Mouse (Mus musculus) C2C12 (cell line): Measurements from ENCODE around the gene Grid1. TPM values are rescaled to one million over a fixed set of nuclear protein-coding genes. Genes with fewer than 3 reads are reported as not detected.

Experiments used
- H3K27me3 ChIP-seq: one replicate; pipeline ENCODE4 v1.6.1; 2011; ENCODE audit not compliant: control insufficient read depth, insufficient read depth, insufficient read length
- H3K36me3 ChIP-seq: one replicate; pipeline ENCODE4 v1.6.1; 2011; ENCODE audit not compliant: control insufficient read depth, insufficient read depth
- H3K4me3 ChIP-seq: one replicate; pipeline ENCODE4 v1.5.1; 2011; ENCODE audit warnings: mild to moderate bottlenecking, control low read depth; ENCODE audit not compliant: poor library complexity, insufficient read depth, severe bottlenecking
- H3K79me2 ChIP-seq: one replicate; pipeline ENCODE4 v1.6.1; 2011; ENCODE audit not compliant: control insufficient read depth, insufficient read depth
- H3K79me3 ChIP-seq: one replicate; pipeline ENCODE4 v1.6.1; 2011; ENCODE audit warnings: low read depth, control low read depth
- H3ac ChIP-seq: one replicate; pipeline ENCODE3; 2011; ENCODE audit warnings: low read depth; ENCODE audit not compliant: control insufficient read depth, insufficient read length
- CEBPB ChIP-seq: IDR thresholded peaks from one replicate; pipeline ENCODE4 v1.6.1; 2011; ENCODE audit warnings: low read depth, mild to moderate bottlenecking, control low read depth, moderate library complexity
- CTCF ChIP-seq: IDR thresholded peaks from one replicate; pipeline ENCODE4 v1.5.1; 2011; ENCODE audit not compliant: control insufficient read depth, insufficient read depth, insufficient read length
- FOSL1 ChIP-seq: IDR thresholded peaks from one replicate; pipeline ENCODE4 v1.8.0; 2011; ENCODE audit warnings: mild to moderate bottlenecking, low read length; ENCODE audit not compliant: poor library complexity, insufficient read depth, severe bottlenecking
- MAX ChIP-seq: IDR thresholded peaks from one replicate; pipeline ENCODE4 v1.6.1; 2011; ENCODE audit warnings: mild to moderate bottlenecking, control low read depth
- MYOD1 ChIP-seq: IDR thresholded peaks from one replicate; pipeline ENCODE4 v1.6.1; 2011; ENCODE audit warnings: low read depth; ENCODE audit not compliant: control insufficient read depth, insufficient read length
- MYOG ChIP-seq: IDR thresholded peaks from one replicate; pipeline ENCODE4 v1.6.1; 2011; ENCODE audit not compliant: control insufficient read depth, insufficient read length; ENCODE audit errors: extremely low read depth
- USF1 ChIP-seq: IDR thresholded peaks from one replicate; pipeline ENCODE4 v1.6.1; 2011; ENCODE audit warnings: low read depth, mild to moderate bottlenecking, control low read depth, moderate library complexity
- polyA plus RNA-seq: library from polyadenylated mRNA; unstranded; fragments of >200 nt; fragmentation: generic; extraction: Trizol; gene quantifications from one replicate; pipeline ENCODE4 v1.2.1, GENCODE M21; 2012; ENCODE audit warnings: missing spikeins

The Grid1 gene
- polyA plus RNA-seq, 1 experiment = 0.04 TPM

DNA sequence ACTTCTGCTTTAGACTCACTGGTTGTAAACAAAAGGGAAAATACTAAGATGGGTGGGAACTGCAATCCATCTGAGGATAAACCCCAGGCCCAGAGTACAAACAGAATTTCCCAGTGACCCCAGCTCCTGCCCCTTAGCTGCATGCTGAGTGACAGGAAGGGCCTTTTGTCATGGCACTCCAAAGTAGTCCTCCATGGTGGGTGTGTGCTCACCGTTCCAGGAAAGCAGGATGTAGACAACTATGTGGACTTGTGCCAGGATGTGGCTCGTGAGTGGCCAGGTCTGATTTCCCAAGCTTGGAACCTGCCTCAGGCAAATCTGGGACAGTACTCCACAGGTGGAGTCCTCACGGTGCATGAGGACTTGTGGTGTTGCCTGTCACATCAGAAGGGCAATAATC lies 132.4 kb downstream of the Grid1 start:
- TF ChIP-seq USF1 = no peak
- TF ChIP-seq MYOD1 = no peak
- no peak for TF ChIP-seq MAX
- no peak for TF ChIP-seq FOSL1
- no peak for TF ChIP-seq MYOG
- TF ChIP-seq CTCF = no peak
- no peak for TF ChIP-seq CEBPB
- no peaks in the 10 kb centered on the region for H3K36me3 ChIP-seq
- H3K4me3 ChIP-seq = no peak overlapping the region
- no peaks in the 10 kb centered on the region for H3K27me3 ChIP-seq
- no peaks in the 10 kb centered on the region for H3K79me3 ChIP-seq
- no peaks in the 10 kb centered on the region for H3K79me2 ChIP-seq
- no peak overlapping the region for H3ac ChIP-seq

DNA sequence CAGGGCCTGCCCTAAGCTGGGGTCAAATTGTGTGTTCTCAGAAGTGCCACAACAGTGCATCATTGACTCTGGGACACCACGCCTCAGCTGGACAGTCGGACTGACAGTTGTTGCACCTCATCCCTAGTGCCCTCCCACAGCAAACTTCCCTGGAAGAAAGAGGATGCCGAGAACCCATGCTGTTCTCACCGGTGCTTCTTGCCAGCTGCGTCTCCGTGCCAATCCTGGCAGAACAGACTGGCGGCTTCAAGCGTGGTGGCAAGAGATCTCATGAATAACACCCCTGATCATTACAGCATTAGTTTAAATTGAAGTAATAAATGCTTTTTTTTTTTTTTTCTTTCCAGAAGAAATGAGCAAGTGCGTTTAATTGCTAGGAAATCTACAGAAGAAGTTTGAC lies 133.7 kb downstream of the Grid1 start:
- Histone ChIP-seq H3K79me2 (no peaks in the 10 kb centered on the region), H3K79me3 (no peaks in the 10 kb centered on the region), H3K4me3 (no peak overlapping the region), H3ac (no peak overlapping the region), H3K27me3 (no peaks in the 10 kb centered on the region), H3K36me3 (no peaks in the 10 kb centered on the region)
- no peak for TF ChIP-seq MYOG
- no peak for TF ChIP-seq MYOD1
- no peak for TF ChIP-seq USF1
- no peak for TF ChIP-seq CTCF
- TF ChIP-seq FOSL1 = no peak
- no peak for TF ChIP-seq MAX
- TF ChIP-seq CEBPB = no peak

DNA sequence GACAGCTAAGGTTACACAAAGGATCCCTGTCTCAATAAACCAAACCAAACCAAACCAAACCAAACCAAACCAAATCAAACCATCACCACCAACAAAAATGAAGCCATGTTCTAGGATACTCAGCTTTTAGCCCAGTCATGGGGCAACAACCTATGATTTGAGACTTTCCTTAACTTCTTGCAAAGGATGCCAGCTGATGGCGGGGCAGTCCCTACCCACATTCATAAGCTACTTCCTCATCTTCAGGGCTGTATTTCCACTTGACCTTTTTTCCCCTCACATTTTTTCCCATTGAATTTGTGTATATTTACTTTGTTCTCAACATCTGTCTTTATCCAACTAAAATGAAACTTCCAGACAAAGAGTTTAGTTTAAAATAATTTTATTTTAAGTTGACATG lies 135.8 kb downstream of the Grid1 start:
- no peak overlapping the region for H3ac ChIP-seq
- H3K36me3 ChIP-seq = no peaks in the 10 kb centered on the region
- no peaks in the 10 kb centered on the region for H3K79me3 ChIP-seq
- no peaks in the 10 kb centered on the region for H3K79me2 ChIP-seq
- no peak overlapping the region for H3K4me3 ChIP-seq
- H3K27me3 ChIP-seq = no peaks in the 10 kb centered on the region
- TF ChIP-seq CTCF (no peak), MYOG (no peak), MYOD1 (no peak), MAX (no peak), FOSL1 (no peak)

DNA sequence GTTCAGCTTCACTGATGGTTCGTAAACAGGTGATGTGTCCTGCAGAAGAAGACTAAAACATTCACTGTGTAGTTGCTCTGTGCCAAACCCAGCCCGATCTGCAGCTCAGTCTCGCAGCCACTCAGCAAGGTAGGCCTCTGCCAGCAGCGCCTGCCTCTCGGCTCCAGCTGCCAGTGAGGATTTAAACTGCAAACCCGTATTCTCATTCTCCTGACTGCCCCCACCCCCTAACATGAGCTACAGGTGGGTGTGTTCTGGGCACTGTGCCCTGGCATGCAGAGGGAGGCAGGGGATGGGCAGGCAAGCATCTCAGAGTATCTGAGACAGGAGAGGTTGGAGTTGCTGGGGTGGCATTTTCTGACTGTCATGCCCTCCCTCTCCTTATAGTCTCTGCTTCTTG lies 140.3 kb downstream of the Grid1 start:
- no peak for TF ChIP-seq MYOD1
- no peak for TF ChIP-seq USF1
- no peak for TF ChIP-seq CTCF
- no peak for TF ChIP-seq MAX
- TF ChIP-seq MYOG = no peak
- TF ChIP-seq FOSL1 = no peak
- no peak for TF ChIP-seq CEBPB
- no peaks in the 10 kb centered on the region for H3K36me3 ChIP-seq
- H3K79me3 ChIP-seq = no peaks in the 10 kb centered on the region
- H3K27me3 ChIP-seq = no peaks in the 10 kb centered on the region
- no peak overlapping the region for H3ac ChIP-seq
- no peaks in the 10 kb centered on the region for H3K79me2 ChIP-seq
- H3K4me3 ChIP-seq = no peak overlapping the region

DNA sequence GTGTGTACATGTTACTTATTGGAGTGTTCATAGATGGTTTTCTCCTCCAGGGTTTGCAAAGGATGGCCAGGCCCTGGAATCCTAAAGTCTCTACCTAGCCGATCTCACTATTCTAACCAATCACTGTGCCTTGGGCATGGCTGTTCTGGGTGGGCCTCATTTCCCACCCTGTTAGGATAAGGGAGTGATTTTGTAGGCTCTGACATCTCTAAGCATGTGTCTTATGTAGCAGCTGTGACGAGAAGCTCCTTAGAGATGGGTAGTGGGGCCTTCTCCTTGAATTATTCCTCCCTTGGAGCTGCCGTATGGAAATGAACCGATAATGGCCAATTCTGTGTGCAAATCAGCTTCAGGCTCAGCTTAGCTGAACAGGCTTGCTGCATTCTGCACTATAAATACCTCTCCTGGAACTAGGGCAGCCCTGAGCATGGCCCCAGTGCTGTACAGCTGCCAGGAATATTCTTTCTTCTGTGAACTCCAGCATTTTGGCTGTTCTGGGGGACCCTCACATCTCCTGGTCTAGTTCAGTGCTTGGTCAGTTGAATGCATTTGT lies 143.8 kb downstream of the Grid1 start:
- Histone ChIP-seq H3ac (no peak overlapping the region), H3K36me3 (no peaks in the 10 kb centered on the region), H3K79me2 (no peaks in the 10 kb centered on the region), H3K4me3 (no peak overlapping the region), H3K79me3 (no peaks in the 10 kb centered on the region), H3K27me3 (no peaks in the 10 kb centered on the region)
- TF ChIP-seq MYOD1 = no peak

DNA sequence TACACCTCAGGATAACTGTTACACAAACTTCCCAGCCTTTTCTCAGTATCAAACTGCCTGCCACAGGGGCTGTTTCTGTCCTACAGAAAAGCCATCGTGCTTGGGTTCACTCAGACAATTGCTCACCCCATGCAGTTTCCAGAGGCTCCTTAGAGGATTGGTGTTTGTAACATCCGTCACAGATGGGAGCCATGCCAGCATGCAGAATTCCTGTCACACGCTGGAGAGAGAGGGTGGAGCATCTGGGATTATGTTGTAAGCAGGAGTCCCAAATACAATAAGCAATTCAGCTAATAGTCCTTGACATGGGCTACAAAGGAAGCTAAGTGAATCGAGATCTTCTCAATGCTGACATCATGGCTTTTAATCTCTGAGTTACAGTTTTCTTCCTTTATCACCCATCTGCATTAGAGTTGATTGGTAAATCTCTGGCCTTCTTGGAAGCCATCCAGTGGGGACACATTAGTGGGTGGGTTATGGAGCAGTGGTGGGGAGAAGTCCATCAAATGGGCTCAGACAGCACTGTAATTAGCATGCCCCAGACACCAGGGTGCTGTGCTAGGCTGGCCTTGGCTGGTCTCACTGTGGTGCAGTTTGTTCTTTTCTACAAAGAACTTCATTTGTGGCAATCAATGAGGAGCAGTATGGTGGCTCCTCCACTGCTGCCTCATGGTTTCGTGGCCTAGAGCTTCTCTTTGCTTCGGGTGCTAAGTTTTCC lies 149.4 kb downstream of the Grid1 start:
- H3K79me2 ChIP-seq = no peaks in the 10 kb centered on the region
- TF ChIP-seq FOSL1 = no peak
- no peak for TF ChIP-seq MYOD1
- TF ChIP-seq USF1 = no peak
- no peak for TF ChIP-seq MAX
- no peak for TF ChIP-seq MYOG
- no peak for TF ChIP-seq CTCF
- TF ChIP-seq CEBPB = no peak
- no peaks in the 10 kb centered on the region for H3K79me3 ChIP-seq
- no peak overlapping the region for H3K4me3 ChIP-seq
- H3K27me3 ChIP-seq = no peaks in the 10 kb centered on the region
- H3ac ChIP-seq = no peak overlapping the region
- H3K36me3 ChIP-seq = no peaks in the 10 kb centered on the region
